Mouse (Mus musculus): ENCODE data around the gene Tgfb1.
A peak's percentile ranks its signal among the peaks of the same experiment; 100 is the strongest.

The Tgfb1 gene

DNA sequence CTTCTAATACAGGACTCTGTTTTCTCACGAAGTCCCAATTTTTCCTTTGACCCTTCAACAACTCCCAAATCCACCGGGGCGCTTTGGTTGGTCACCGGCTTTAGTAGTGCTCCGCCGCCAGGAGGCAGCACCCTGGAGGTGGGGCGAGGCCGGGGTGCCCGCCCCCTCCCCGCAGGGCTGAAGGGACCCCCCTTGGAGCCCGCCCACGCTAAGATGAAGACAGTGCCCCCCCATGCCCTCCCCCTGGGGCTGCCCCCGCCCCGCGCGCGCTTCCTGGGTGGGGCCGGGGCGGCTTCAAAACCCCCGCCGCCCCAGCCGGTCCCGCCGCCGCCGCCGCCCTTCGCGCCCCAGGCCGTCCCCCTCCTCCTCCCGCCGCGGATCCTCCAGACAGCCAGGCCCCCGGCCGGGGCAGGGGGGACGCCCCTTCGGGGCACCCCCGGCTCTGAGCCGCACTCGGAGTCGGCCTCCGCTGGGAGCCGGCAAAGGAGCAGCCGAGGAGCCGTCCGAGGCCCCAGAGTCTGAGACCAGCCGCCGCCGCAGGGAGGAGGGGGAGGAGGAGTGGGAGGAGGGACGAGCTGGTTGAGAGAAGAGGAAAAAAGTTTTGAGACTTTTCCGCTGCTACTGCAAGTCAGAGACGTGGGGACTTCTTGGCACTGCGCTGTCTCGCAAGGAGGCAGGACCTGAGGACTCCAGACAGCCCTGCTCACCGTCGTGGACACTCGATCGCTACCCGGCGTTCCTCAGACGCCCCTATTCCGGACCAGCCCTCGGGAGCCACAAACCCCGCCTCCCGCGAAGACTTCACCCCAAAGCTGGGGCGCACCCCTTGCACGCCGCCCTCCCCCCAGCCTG lies at the start of gene Tgfb1:
TSS of gene Tgfb1 (plus strand) at position 323 of the 852 bp plus-strand sequence.
- DNase-seq (ENCODE audit: low spot score): peak; percentile 79

DNA sequence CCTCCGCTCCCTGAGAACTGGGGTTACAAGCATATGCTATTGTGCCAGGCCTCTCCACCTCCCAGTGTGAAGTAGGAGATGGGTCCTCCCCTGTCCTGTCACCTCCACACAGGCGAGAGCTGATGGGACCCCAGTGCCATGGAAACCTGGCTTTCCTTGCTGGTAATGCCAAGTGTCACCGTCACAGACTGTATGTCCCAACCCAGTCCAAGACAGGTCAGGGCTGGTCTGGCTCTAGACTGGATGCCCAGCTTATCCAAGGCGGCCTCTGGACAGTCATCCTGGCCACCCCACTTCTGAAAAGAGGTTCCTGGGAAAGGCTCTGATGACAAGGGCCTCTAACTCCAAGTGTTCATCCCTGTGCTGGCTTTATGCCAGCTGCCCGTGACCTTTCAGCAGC lies 49.7 kb upstream of the Tgfb1 start:
- DNase-seq (ENCODE audit: low spot score): no peak

DNA sequence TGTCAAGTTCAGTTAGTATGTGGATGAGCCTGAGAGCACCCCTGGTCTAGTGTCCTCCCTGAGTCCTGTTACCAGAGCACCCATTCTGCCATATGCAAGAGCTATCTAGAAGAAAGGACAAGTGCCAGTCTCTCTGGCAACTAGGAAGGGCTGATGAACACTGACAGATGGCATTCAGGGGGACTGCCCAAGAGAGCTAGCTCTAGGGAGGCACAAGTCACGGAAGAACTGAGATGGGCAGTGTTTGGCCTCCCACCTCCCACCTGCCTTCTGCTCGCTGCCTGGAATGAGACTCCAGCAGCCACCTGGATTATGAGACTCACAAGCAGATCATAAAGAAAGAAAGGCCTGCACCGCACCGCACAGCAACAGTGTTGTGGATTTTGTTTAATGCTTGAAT lies 47.0 kb upstream of the Tgfb1 start:
- DNase-seq (ENCODE audit: low spot score): no peak

DNA sequence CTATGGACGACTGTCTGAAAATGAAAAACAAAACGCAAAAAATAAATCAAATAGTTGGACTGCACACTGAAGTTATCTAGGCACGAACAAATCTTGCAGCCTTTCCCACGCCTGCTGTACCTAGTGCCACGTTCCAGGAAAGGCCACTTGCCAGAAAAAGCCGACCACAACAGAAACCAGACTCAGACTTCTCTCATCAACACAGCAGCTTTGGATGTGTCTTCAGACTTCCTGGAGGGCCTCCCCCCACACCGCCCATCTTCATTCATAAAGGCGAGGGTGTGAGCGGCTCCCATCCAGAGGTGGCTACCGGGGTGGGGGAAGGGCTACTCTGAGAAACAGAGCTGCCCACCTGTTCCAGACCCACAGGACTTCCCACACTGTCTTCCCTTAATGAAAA lies 42.7 kb upstream of the Tgfb1 start:
- no peak for DNase-seq (ENCODE audit: low spot score)

DNA sequence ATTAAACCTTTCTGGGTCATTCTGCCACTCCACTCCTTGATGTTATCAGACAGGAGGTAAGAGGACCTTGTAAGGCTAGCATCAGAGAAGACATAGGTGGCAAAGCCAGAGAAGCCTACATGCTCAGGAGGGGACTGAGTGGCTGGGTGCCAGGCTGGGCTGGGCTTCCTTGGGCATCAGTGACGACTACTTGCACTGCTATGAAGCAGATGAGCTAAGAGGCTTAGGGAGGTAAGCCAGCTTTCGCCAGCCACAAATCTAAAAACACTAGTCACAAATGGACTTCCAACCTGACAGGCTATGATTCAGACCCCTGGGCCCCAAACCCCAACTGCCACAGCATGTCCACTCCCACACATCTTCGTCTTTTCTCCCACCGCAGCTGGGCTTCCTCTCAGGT lies 42.2 kb upstream of the Tgfb1 start:
- DNase-seq (ENCODE audit: low spot score): no peak

DNA sequence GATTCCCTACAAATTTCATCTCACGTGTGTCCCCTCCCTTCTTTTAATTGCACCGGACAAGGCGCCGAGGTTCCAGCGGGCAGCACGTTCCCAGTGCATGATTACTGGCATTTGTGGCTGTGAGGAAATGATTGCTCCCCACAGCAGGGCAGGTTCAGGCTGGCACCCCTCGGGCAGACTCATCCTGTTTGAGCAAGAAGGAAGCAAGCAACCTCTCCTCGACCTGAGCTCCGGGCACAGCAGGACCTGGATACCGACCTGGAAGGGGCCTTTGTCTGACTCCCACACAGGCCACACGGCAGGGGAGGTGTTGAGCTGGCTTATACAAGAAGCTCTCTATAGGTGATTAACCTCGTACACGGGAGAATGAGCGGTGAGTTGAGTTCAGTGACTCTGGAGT lies 41.7 kb upstream of the Tgfb1 start:
- DNase-seq (ENCODE audit: low spot score): peak; percentile 23

DNA sequence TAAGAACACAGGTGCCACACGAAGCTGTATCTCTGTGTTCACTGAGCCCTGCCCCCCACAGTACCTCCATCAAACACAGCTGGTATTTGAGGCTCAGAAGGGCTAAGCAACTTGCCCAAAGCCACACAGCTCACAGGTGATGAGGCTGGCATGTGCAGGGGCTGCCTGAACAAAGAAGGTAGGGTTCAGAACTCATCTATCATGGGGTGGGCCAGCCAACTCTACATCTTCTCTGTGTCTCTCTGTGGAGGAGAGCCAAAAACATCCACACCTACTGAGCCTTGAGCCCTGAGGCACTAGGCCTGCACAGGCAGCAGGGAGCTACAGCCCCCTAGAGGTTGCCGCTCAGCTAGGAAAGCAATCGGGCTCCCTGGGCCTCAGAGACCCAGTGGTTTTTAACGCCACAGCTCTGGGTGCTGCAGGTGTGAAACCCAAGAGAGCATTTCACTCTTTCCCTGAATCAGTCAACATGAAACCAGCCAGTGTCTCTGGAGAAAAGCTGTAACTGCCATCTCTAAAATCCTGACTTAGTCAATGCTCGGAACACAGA lies 39.2 kb upstream of the Tgfb1 start:
- DNase-seq (ENCODE audit: low spot score): no peak

DNA sequence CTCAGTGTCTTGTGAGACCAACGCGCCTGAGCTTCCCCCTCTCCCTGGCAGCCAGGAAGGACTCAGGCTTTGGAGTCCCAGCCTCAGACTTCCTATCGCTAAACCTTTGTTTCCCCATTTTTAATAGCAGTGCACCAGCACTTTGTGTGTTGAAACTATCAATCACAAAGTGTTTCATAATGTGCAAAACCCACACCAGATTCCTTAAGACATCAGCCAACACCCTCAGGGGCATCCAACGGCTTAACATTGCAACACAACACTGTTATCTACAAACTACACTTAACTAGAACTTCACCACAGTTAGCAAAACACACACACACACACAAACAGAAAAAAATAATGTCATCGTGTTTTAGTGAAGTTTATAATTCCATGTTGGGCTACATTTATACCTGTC lies 37.0 kb upstream of the Tgfb1 start:
- no peak for DNase-seq (ENCODE audit: low spot score)

DNA sequence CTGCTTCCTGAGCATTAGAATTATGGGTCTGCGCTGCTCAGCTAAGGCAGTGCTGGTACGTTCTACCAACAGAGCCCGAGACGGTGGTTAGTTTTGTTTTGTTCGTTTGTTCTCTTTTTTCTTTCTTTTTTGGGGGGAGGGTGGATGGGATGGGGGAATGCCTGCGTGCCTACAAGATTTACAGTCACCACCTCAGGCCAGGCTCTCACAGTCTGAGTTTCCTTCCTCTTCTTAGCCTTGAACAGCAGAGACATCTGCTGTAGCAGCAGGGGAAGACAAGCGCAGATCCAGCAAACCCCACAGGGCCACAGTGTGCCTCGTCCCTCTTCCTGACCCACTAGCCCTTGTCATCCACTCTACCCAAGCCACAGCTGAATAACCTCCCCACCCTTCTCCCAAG lies 35.5 kb upstream of the Tgfb1 start:
- DNase-seq (ENCODE audit: low spot score): no peak

DNA sequence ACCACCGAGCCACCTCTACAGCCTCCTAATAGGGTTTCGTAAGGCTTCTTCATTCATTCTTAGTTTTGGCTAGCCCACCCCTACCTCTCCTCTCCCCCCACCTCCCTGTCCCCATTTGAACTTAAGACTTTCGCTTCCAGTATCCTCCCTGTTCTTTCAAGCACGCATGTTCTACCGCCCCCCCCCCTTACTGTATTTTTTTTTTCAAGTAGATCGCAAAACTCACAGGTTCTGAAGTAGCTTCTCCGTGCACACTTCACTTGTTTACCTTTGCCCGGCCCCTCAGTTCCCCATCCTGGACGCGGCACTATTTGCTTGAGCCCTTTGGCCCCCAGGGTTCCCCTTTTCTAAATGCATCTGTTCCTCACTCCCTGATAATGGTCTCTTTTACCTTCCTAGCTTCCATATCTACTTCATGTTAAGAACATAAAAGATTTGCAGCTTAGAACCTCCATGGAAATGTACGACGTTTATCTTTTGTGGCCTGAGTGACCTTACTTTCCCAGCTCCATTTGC lies 34.5 kb upstream of the Tgfb1 start:
- no peak for DNase-seq (ENCODE audit: low spot score)

DNA sequence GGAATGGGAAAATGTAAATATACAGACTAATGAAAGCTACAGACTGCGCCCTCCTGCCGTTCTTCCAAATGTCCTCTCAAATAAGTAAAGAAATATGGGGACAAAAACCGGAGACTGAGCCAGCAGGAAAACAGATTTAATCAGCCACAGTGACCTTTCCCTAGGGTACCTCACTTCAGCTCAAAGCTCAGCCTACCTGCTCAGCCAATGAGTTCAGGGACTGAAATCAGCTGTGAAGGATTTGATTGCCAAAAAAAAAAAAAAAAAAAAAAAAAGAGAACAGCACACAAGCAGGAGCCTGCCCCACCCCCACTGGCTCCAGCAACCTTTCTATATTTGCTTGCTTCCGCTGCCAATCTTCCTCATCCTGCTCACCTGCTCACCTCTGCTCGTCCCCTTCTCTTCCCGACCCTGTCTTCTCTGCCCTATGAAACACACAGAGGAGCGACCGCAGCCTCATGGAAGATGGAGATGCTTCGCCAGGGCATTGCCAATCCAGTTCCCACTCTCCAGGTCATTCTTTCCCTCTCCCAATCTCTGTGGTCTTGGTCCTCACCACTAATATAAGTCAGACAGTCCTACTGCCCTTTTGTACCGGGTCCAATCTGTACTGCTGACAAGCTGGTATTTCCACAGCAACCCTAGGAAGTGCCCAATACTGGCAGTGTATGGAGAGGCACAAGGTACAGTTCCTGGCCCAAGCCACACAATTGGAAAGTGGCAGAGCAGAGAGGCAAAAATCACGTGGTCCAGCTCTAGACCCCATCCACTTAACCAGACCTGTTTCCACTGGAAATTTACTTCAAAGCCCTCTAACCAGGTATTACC lies 31.0 kb upstream of the Tgfb1 start:
- DNase-seq (ENCODE audit: low spot score): no peak

DNA sequence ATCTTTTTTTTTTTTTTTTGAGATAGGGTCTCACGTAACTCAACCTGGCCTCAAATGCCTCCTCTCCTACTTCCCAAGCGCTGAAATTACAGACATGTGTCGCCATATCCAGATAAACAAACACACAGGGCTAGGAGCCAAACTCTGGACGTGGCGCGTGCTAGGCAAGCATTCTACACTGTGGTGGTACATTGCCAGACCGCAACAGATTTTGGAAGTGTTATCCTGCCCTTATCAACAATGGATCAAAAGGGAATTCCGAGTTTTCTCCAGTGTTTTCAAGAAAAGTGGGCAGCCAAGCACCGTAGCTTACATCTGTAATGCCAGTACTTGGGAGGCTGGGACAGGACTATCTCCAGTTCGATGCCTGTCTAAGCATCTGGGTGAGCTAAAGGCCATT lies 29.0 kb upstream of the Tgfb1 start:
- no peak for DNase-seq (ENCODE audit: low spot score)

DNA sequence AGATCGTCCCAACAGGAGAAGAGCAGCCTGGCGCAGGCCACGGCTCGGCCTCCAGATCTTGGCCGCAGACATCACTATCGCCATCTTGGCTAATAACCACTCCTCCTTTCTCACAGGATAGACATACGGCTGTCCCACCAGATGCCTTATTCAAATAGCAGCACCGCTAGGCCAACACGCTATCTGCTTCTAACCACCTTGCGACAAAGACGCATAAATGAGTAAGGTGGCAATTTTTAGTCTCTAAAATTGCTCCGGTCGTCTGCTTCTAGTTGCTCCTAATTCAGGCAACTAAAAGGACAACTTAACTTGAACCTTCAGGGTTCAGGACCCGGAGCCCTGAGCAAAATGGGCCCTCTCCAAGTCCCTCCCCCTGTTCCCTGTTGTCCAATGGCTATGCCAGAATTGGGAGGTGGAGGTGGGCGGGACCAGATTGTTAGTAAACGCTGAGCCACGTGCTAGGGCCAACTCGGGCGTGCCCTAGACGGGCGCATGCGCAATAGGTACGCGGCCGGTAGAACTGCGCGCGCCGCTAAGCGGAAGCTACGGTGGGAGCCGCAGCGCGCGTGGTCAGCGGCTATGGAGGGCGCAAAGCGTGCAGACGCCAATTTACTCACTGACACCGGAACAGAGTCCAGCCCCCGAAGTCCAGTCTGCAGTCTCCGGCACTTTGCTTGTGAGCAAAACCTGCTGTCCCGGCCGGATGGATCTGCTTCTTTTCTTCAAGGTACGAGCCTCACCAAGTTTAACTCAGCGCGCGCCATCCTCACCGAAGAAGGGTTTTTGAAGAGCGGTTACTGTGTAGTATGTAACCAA lies 27.9 kb upstream of the Tgfb1 start, which contains the start of the genes Bckdha and Exosc5:
TSS of gene Bckdha (minus strand) at position 325 of the 816 bp plus-strand sequence.
TSS of gene Exosc5 (plus strand) at position 508 of the 816 bp plus-strand sequence.
- peak; percentile 97 for DNase-seq (ENCODE audit: low spot score)

DNA sequence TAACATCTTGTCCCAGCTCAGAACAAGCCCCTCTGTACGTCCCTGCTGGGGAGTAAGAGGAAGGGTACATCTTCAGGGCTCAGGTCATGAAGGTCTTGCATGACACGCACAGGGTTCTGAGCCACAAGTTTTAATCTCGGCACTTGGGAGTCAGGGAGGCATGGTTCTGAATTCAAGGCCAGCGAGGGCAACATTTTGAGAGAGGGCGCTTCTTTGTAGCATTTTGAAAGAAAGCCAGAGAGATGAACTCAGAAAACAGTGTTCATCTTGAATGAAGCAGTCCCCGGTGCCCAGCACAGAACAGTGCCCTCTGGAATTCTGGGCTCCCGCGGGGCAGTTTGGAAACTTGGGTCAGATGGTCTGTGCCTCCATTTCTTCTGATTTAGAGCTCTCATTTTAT lies 20.4 kb upstream of the Tgfb1 start:
- DNase-seq (ENCODE audit: low spot score): no peak

DNA sequence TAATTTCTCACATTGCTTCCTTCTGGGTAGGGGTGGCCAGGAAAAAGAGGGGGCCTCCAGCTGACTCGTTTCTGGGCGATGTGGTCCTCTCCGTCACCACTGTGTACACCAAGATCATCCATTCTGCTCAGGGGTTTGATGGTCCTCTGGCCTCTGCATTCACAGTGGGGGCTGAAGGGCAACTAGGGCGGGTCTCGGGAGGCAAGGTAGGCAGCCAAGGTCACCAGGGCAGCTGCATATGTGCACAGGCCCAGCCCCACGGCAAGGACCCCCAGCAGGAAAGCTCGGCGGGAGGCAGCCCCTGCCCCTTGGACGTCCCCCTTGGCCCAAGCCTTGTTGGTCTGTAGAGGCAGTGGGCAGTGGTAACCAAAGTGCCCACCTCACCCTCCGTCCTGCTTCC lies 17.6 kb upstream of the Tgfb1 start:
- DNase-seq (ENCODE audit: low spot score): no peak

DNA sequence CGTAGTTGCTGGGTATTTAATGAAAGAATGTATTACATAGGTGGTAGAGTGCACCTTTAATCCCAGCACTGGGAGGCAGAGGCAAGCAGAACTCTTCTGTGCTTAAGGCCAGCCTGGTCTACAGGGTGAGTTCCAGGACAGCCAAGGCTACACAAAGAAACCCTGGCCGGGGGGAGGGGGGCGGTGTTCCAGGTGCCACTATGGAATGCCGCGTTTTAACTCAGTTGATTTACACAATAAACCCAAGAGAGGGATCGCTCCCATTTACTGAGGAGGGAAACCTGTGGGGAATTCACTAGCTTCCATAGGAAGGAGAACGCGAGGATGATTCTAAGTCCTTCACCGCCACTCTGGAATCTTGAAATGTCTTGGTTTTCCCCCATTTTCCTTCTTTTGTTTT lies 17.2 kb upstream of the Tgfb1 start:
- no peak for DNase-seq (ENCODE audit: low spot score)

DNA sequence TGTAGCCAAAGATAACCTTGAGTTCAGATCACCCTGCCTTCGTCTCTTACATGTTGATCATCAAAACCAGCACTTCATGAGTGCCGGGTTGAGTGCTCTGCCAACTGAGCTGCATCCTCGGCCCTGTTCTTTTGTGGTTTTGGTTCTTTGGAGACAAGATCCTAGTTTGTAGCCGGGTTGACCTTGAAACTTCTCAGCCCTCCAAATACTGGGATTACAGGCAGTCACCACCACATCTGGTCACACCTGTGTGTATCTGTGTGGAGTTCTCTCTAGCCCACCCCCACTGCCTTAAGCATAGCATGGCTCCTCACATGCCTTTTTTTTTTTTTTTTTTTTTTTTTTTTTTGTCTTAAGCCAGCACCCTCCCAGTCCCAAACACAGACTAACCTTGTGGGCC lies 16.7 kb upstream of the Tgfb1 start:
- DNase-seq (ENCODE audit: low spot score): no peak

DNA sequence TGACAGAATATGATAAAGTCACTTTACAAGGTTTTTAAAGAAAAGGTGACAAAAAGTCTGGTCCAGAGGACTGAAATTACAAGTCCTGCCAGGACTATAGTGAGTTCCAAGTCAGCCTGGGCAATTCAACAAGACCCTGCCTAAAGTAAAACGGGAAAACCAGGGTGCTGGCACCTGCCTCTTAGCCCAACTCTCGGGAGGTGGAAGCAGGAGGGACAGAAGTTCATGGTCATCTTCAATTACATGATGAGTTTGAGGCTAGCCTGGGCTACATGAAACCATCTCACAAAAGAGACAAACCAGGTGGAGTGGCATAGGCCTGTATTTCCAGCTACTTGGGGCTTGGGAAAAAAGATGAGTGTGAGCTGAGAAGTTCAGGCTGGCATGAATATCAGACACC lies 15.1 kb upstream of the Tgfb1 start:
- DNase-seq (ENCODE audit: low spot score): no peak

DNA sequence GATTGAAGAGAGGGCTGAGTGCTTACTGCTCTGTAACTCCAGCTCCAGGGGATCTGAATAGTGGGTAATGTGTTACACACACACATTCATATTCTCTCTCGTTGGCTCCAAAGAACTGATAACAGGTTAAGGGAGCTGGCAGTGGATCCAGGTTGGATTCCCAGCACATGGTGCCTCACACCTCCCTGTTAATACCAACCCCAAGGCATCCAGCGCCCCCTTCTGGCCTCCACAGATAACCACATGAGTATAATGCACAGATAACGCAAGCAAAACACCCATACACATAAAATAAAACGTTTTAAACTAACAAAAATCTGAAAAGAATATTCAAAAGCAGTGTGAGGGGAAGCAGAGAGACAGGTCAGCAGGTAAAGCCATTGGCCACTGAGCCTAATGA lies 14.4 kb upstream of the Tgfb1 start:
- no peak for DNase-seq (ENCODE audit: low spot score)

DNA sequence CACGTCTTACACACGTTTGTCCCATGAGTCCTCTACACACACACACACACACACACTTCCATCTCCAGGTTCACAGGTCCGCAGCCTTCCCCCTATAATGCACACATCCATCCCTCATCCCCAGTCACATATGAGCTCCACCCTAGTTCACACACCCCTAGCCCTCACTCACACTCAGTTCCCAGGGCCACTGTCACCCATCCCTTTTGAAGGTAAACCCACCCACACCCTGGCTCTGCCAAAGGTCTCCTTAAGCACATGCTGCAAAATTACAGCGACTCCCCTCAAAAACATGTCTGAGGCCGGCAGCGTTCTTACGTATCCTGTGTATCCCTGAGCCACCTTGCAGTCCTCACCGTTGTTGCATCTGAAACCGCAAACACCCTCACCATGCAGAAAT lies 12.5 kb upstream of the Tgfb1 start:
- DNase-seq (ENCODE audit: low spot score): no peak

DNA sequence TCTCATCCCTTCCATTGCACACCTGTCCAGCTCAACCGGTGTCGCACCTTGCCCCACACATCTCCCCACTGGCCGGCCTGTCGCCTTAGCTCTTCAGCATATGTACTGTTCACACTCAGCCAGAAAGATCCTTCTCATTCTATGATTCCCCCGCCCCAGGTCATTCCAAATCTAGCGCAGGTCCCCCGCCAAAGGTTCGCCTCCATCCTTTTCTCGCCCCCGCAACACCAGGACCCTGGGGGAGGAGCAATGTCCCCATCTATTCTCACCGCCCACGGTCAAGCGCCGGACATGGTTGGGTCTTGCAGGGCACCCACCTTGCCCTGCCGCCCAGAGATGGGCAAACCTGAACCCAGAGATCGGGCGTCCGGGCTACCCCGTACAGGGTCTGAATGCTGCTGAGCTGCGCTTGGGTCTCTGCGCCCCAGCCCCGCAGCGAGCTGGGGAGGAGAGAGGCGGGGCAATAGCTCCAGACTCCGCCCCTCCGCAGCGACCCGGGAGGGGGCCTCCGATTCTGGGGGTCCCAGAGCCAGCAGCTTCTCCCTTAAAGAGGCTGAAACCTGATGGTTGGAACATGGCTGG lies 12.0 kb upstream of the Tgfb1 start, which contains the start of gene Tmem91:
TSS of gene Tmem91 (minus strand) at position 448 of the 582 bp plus-strand sequence.
- no peak for DNase-seq (ENCODE audit: low spot score)

All from urinary bladder, postnatal 25 days (tissue).